Mouse (Mus musculus) myocyte (in vitro differentiated cells): ENCODE measurements around the gene 1110008L16Rik.

ENCODE experiments used
- E2F4 ChIP-seq: IDR thresholded peaks from one replicate; pipeline ENCODE4 v1.6.1; 2011; ENCODE audit warnings: mild to moderate bottlenecking, control low read depth, moderate library complexity; ENCODE audit not compliant: insufficient read depth
- MYOD1 ChIP-seq, 3 experiments: IDR thresholded peaks; one replicate each; pipeline ENCODE4 v1.6.1; 2011; ENCODE audit warnings: control low read depth in 2 of 3, low read depth in 2 of 3, mild to moderate bottlenecking in 2 of 3, moderate library complexity in 1 of 3; ENCODE audit not compliant: insufficient read length in 2 of 3, control insufficient read depth in 1 of 3
- MYOG ChIP-seq, 3 experiments: IDR thresholded peaks; one replicate each; pipeline ENCODE4 v1.6.1; 2011; ENCODE audit warnings: control low read depth in 2 of 3, low read depth in 2 of 3, mild to moderate bottlenecking in 2 of 3; ENCODE audit not compliant: insufficient read length in 2 of 3, control insufficient read depth in 1 of 3, insufficient read depth in 1 of 3
- POLR2A ChIP-seq: IDR thresholded peaks from one replicate; pipeline ENCODE4 v1.6.1; 2011; ENCODE audit warnings: low read depth, mild to moderate bottlenecking, control low read depth, moderate library complexity; ENCODE audit not compliant: insufficient read length
- POLR2AphosphoS2 ChIP-seq: IDR thresholded peaks from one replicate; pipeline ENCODE4 v1.6.1; 2011; ENCODE audit warnings: low read depth, control low read depth; ENCODE audit not compliant: insufficient read length
- REST ChIP-seq: IDR thresholded peaks from one replicate; pipeline ENCODE4 v1.6.1; 2011; ENCODE audit warnings: mild to moderate bottlenecking, control low read depth, moderate library complexity; ENCODE audit not compliant: insufficient read depth, insufficient read length
- SRF ChIP-seq: IDR thresholded peaks from one replicate; pipeline ENCODE4 v1.6.1; 2011; ENCODE audit warnings: low read depth; ENCODE audit not compliant: control insufficient read depth, insufficient read length
- TCF12 ChIP-seq: IDR thresholded peaks from one replicate; pipeline ENCODE4 v1.6.1; 2011; ENCODE audit warnings: mild to moderate bottlenecking, control low read depth; ENCODE audit not compliant: poor library complexity, insufficient read depth, severe bottlenecking
- USF1 ChIP-seq: IDR thresholded peaks from one replicate; pipeline ENCODE4 v1.6.1; 2011; ENCODE audit warnings: low read depth, mild to moderate bottlenecking, control low read depth, moderate library complexity

- TF ChIP-seq MYOD1 (IDR thresholded peaks at IDR 0.05; ENCODE audit: control insufficient read depth in 1 of 3, insufficient read length in 2 of 3, low read depth in 2 of 3) (no peak), POLR2A (no peak), MYOG (IDR thresholded peaks at IDR 0.05; ENCODE audit: control insufficient read depth in 1 of 3, insufficient read depth in 1 of 3, insufficient read length in 2 of 3, low read depth in 2 of 3) (no peak), REST (no peak), POLR2AphosphoS2 (no peak), E2F4 (no peak), USF1 (no peak), SRF (no peak), TCF12 (no peak)
Measured at GRCm38 (mm10) chr12:55387788-55388465, 88.5 kb downstream of the 1110008L16Rik start.
